Mouse (Mus musculus) cortical plate, adult 2 months (tissue): ENCODE measurements around the gene Lsm11.

Experiments used
- CTCF ChIP-seq: fragments of 200-500 bp; IDR thresholded peaks from 2 replicates; pipeline ENCODE4 v1.5.1; 2011; ENCODE audit warnings: mild to moderate bottlenecking, control low read depth, low read length; ENCODE audit not compliant: insufficient read depth; ENCODE audit errors: extremely low read depth
- POLR2A ChIP-seq: fragments of 200-500 bp; IDR thresholded peaks from 2 replicates; pipeline ENCODE4 v1.6.1; 2011; ENCODE audit warnings: mild to moderate bottlenecking, low read length, control low read depth; ENCODE audit not compliant: insufficient read depth; ENCODE audit errors: extremely low read depth

- TF ChIP-seq POLR2A (no peak), CTCF (no peak)
Observed at GRCm38 (mm10) chr11:45991604-45992003, 46.9 kb upstream of the Lsm11 start.
